Mouse (Mus musculus) liver, postnatal 0 days (tissue): ENCODE results near the gene Twnk.

Source experiments
- CTCF ChIP-seq: sonication (generic); IDR thresholded peaks from 2 replicates; pipeline ENCODE4 v1.5.1; 2016; ENCODE audit warnings: antibody characterized with exemption, low read depth
- EP300 ChIP-seq: IDR thresholded peaks from 2 replicates; pipeline ENCODE4 v1.6.1; 2016; ENCODE audit warnings: antibody characterized with exemption, low read depth, mild to moderate bottlenecking

GRCm38 (mm10) chr19:45036867-45037266, 31.4 kb downstream of the Twnk start:
- TF ChIP-seq CTCF (peak; percentile 75), EP300 (no peak)
